Mouse (Mus musculus): ENCODE data around the gene Tnfrsf13b.

GRCm38 (mm10) chr11:61176321-61176720, 49.8 kb downstream of the Tnfrsf13b start:
- TF ChIP-seq POLR2A (IDR thresholded peaks at IDR 0.05; ENCODE audit: borderline replicate concordance, extremely low read depth, low read depth, low read length) (no peak), CTCF (IDR thresholded peaks at IDR 0.05; ENCODE audit: insufficient read depth, low read length) (no peak)

All from lung, adult 2 months (tissue).